Mouse (Mus musculus) intestine, postnatal 0 days (tissue): ENCODE data around the gene Kiz. TPM values are rescaled to one million over a fixed set of nuclear protein-coding genes. Genes with fewer than 3 reads are reported as not detected.
A peak's percentile ranks its signal among the peaks of the same experiment; 100 is the strongest.

ENCODE experiments used
- ATAC-seq: fragments of 200-750 bp; cut with Nextera tagmentation; 2 replicates; pipeline ENCODE4 v1.8.0; 2017; ENCODE audit warnings: mild to moderate bottlenecking, moderate TSS enrichment, moderate library complexity
- H3K27ac ChIP-seq: fragments of 300-500 bp; sonication (generic); 2 replicates; pipeline ENCODE4 v1.5.1; 2014; ENCODE audit warnings: mild to moderate bottlenecking, low read depth, low read length, moderate library complexity
- H3K27me3 ChIP-seq: fragments of 300-500 bp; sonication (generic); replicated peaks from 2 replicates; pipeline ENCODE4 v1.6.1; 2014; ENCODE audit warnings: low read length, mixed read lengths; ENCODE audit not compliant: control insufficient read depth, insufficient read depth
- H3K36me3 ChIP-seq: fragments of 300-500 bp; sonication (generic); 2 replicates; pipeline ENCODE4 v1.6.1; 2014; ENCODE audit warnings: mild to moderate bottlenecking, moderate library complexity; ENCODE audit not compliant: control insufficient read depth, insufficient read depth
- H3K4me1 ChIP-seq: fragments of 300-500 bp; sonication (generic); replicated peaks from 2 replicates; pipeline ENCODE4 v1.6.1; 2014; ENCODE audit warnings: antibody characterized with exemption, low read length, mixed read lengths; ENCODE audit not compliant: control insufficient read depth, insufficient read depth
- H3K4me2 ChIP-seq: fragments of 300-500 bp; sonication (generic); replicated peaks from 2 replicates; pipeline ENCODE4 v1.6.1; 2014; ENCODE audit warnings: low read depth, mild to moderate bottlenecking, moderate library complexity
- H3K4me3 ChIP-seq: fragments of 300-500 bp; sonication (generic); 2 replicates; pipeline ENCODE4 v1.5.1; 2014; ENCODE audit warnings: low read depth, low read length
- H3K9ac ChIP-seq: fragments of 300-500 bp; sonication (generic); 2 replicates; pipeline ENCODE4 v1.6.1; 2014; ENCODE audit warnings: mild to moderate bottlenecking, low read depth, low read length
- H3K9me3 ChIP-seq: fragments of 300-500 bp; sonication (generic); 2 replicates; pipeline ENCODE4 v1.6.1; 2016; ENCODE audit warnings: mixed run types; ENCODE audit not compliant: control insufficient read depth
- CTCF ChIP-seq: sonication (generic); IDR thresholded peaks from 2 replicates; pipeline ENCODE4 v1.5.1; 2016; ENCODE audit warnings: low read depth, mild to moderate bottlenecking, control low read depth, antibody characterized with exemption, moderate library complexity
- WGBS: fragments of 180-500 bp; shearing (Covaris S2); extraction: QIAGEN DNeasy Blood & Tissue Kit; methylation state at CpG from one replicate; pipeline ENCODE4 v1.1.7; 2014; 5-methylcytosine and 5-hydroxymethylcytosine counted together
- polyA plus RNA-seq: library from polyadenylated mRNA; unstranded; fragments of >200 nt; fragmentation: Nextera tagmentation; extraction: Ambion mirVana; gene quantifications from 2 replicates; pipeline ENCODE4 v1.2.1, GENCODE M21; 2015

Gene Kiz
- polyA plus RNA-seq, 1 experiment from 2014 or later: 9.3 TPM

- Histone ChIP-seq H3K27ac (no peak overlapping the region), H3K27me3 (peaks cover 3% of the 10 kb centered on the region; the same call in 1 of the 2 replicates), H3K4me3 (no peak overlapping the region), H3K9ac (no peak overlapping the region), H3K36me3 (no peaks in the 10 kb centered on the region), H3K9me3 (no peaks in the 10 kb centered on the region), H3K4me2 (no peak overlapping the region), H3K4me1 (no peaks in the 10 kb centered on the region)
- no peak for TF ChIP-seq CTCF
- 77% methylated on average over 8 of the region's 8 CpGs for WGBS
- ATAC-seq: no peak
Observed at GRCm38 (mm10) chr2:146824043-146824442, 31.6 kb upstream of the Kiz start.

GRCm38 (mm10) chr2:146828006-146828405 lies 27.7 kb upstream of the Kiz start:
- no peaks in the 10 kb centered on the region for H3K9me3 ChIP-seq
- H3K9ac ChIP-seq: no peak overlapping the region
- no peak for ATAC-seq
- WGBS: 77% methylated on average over 4 of the region's 4 CpGs
- H3K27me3 ChIP-seq: peaks cover 32% of the 10 kb centered on the region
- H3K36me3 ChIP-seq: no peaks in the 10 kb centered on the region
- no peak overlapping the region for H3K4me3 ChIP-seq
- no peaks in the 10 kb centered on the region for H3K4me1 ChIP-seq
- TF ChIP-seq CTCF: no peak
- H3K27ac ChIP-seq: no peak overlapping the region
- no peak overlapping the region for H3K4me2 ChIP-seq

- no peak overlapping the region for H3K9ac ChIP-seq
- WGBS: 6% methylated on average over 31 of the region's 31 CpGs
- no peak overlapping the region for H3K27ac ChIP-seq
- H3K9me3 ChIP-seq: no peaks in the 10 kb centered on the region
- ATAC-seq: no peak
- H3K4me2 ChIP-seq: no peak overlapping the region
- peaks cover 86% of the 10 kb centered on the region for H3K27me3 ChIP-seq
- H3K4me3 ChIP-seq: peak overlapping the region; percentile 21; the same call in 1 of the 2 replicates
- TF ChIP-seq CTCF: no peak
- no peaks in the 10 kb centered on the region for H3K36me3 ChIP-seq
- H3K4me1 ChIP-seq: 0 out of 2 replicates have a peak, but pooled peaks cover 5% of the 10 kb centered on the region
Observed at GRCm38 (mm10) chr2:146833222-146834063, 22.2 kb upstream of the Kiz start.

DNA sequence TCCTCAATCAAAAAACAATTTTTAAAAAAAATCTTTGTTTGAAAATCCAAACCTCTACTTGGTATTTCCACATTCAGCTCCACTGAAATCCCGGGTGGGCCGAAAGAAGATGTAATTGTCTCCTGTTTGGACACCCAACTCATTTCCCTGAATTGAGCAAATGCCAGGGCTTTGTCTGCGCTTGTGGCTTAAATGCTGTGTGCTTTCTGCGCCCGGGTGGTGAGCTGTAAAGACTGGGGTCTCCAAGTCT lies 21.7 kb upstream of the Kiz start:
- Histone ChIP-seq H3K36me3 (no peaks in the 10 kb centered on the region), H3K4me1 (0 out of 2 replicates have a peak, but pooled peaks cover 5% of the 10 kb centered on the region), H3K27me3 (peaks cover 89% of the 10 kb centered on the region), H3K27ac (no peak overlapping the region), H3K9ac (no peak overlapping the region), H3K9me3 (no peaks in the 10 kb centered on the region), H3K4me2 (peak overlapping the region; percentile 40), H3K4me3 (peak overlapping the region; percentile 21)
- ATAC-seq: no peak
- no peak for TF ChIP-seq CTCF
- 0% methylated on average over 5 of the region's 5 CpGs for WGBS

- Histone ChIP-seq H3K9ac (no peak overlapping the region), H3K4me3 (peak overlapping the region; percentile 21), H3K36me3 (no peaks in the 10 kb centered on the region), H3K4me2 (peak overlapping the region; percentile 40), H3K27me3 (peaks cover 94% of the 10 kb centered on the region), H3K27ac (no peak overlapping the region), H3K4me1 (0 out of 2 replicates have a peak, but pooled peaks cover 5% of the 10 kb centered on the region), H3K9me3 (no peaks in the 10 kb centered on the region)
- no peak for ATAC-seq
- TF ChIP-seq CTCF: no peak
- under 1% methylated on average over 63 of the region's 63 CpGs for WGBS
Observed at GRCm38 (mm10) chr2:146834314-146835201, 21.1 kb upstream of the Kiz start.
